Mouse (Mus musculus) hindbrain, embryonic 12.5 days (tissue): Measurements from ENCODE around the gene Naif1. TPM values are rescaled to one million over a fixed set of nuclear protein-coding genes. Genes with fewer than 3 reads are reported as not detected.

ENCODE experiments used
- ATAC-seq: fragments of 200-750 bp; cut with Nextera tagmentation; 2 replicates; pipeline ENCODE4 v1.8.0; 2017; ENCODE audit warnings: moderate TSS enrichment; ENCODE audit not compliant: low FRiP score
- H3K27ac ChIP-seq: fragments of 300-500 bp; sonication (generic); 2 replicates; pipeline ENCODE4 v1.5.1; 2016; ENCODE audit warnings: mild to moderate bottlenecking
- H3K27me3 ChIP-seq: fragments of 300-500 bp; sonication (generic); 2 replicates; pipeline ENCODE4 v1.6.1; 2016; ENCODE audit warnings: mild to moderate bottlenecking
- H3K36me3 ChIP-seq: fragments of 300-500 bp; sonication (generic); 2 replicates; pipeline ENCODE4 v1.6.1; 2016; ENCODE audit warnings: mild to moderate bottlenecking
- H3K4me1 ChIP-seq: fragments of 300-500 bp; sonication (generic); 2 replicates; pipeline ENCODE4 v1.6.1; 2016
- H3K4me2 ChIP-seq: fragments of 300-500 bp; sonication (generic); replicated peaks from 2 replicates; pipeline ENCODE4 v1.6.1; 2016; ENCODE audit warnings: mild to moderate bottlenecking
- H3K4me3 ChIP-seq: fragments of 300-500 bp; sonication (generic); 2 replicates; pipeline ENCODE4 v1.5.1; 2016; ENCODE audit warnings: mild to moderate bottlenecking
- H3K9ac ChIP-seq: fragments of 300-500 bp; sonication (generic); 2 replicates; pipeline ENCODE4 v1.6.1; 2016; ENCODE audit warnings: mild to moderate bottlenecking, moderate library complexity
- H3K9me3 ChIP-seq: fragments of 300-500 bp; sonication (generic); replicated peaks from 2 replicates; pipeline ENCODE4 v1.6.1; 2016; ENCODE audit warnings: mild to moderate bottlenecking
- WGBS: fragments of 180-500 bp; shearing (Covaris S2); methylation state at CpG from one replicate; pipeline ENCODE4 v1.1.7; 2016; 5-methylcytosine and 5-hydroxymethylcytosine counted together
- polyA plus RNA-seq: library from polyadenylated mRNA; unstranded; fragments of >200 nt; fragmentation: Nextera tagmentation; extraction: Ambion mirVana; gene quantifications from 2 replicates; pipeline ENCODE4 v1.2.1, GENCODE M21; 2016

Gene Naif1
- polyA plus RNA-seq, 1 experiment from 2014 or later = 5.9 TPM

GRCm38 (mm10) chr2:32430701-32431676, 19.3 kb upstream of the Naif1 start:
- Histone ChIP-seq H3K9ac (peak overlapping the region; percentile 77), H3K9me3 (no peaks in the 10 kb centered on the region), H3K4me1 (peaks cover 48% of the 10 kb centered on the region), H3K27me3 (no peaks in the 10 kb centered on the region), H3K4me2 (peak overlapping the region; percentile 89), H3K36me3 (no peaks in the 10 kb centered on the region), H3K4me3 (peak overlapping the region; percentile 47), H3K27ac (peak overlapping the region; percentile 92)
- ATAC-seq = peak; percentile 97
- 9% methylated on average over 18 of the region's 18 CpGs for WGBS

- no peak overlapping the region for H3K4me2 ChIP-seq
- no peak for ATAC-seq
These were observed 13.4 kb upstream of the Naif1 start for GRCm38 (mm10) chr2:32436686-32437372.

DNA sequence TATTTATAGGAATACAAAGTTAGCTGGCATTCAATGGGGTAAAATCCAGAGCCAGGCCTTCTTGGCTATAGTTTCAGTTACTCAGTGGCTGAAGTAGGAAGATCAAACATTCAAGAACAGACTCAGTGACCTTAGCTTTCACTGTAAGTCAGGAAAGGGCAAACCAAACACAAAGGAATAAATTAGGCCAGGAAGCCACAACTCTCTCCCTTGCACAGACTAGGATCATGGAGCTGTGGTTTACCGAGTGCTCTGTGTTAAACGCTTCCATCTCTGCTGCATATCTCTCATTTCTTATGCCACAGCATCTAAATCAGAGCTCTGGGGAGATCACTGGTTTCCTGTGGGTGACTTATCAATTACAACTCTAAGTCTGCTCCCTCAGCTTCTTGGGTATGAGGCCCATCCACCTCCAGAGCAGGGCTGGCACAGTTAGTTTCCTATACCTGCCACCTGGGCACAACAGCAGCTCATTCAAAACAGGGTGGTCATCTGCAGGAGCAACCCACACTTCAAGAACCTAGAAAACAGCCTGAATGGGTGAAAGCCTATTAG, 12.6 kb upstream of the Naif1 start:
- ATAC-seq = no peak
- no peaks in the 10 kb centered on the region for H3K27me3 ChIP-seq
- H3K9me3 ChIP-seq = no peaks in the 10 kb centered on the region
- H3K4me1 ChIP-seq = peaks cover 39% of the 10 kb centered on the region
- no peaks in the 10 kb centered on the region for H3K36me3 ChIP-seq
- WGBS = 64% methylated on average over 2 of the region's 2 CpGs
- no peak overlapping the region for H3K4me2 ChIP-seq
- peak overlapping the region; percentile 72 for H3K27ac ChIP-seq
- no peak overlapping the region for H3K9ac ChIP-seq
- no peak overlapping the region for H3K4me3 ChIP-seq

More at GRCm38 (mm10) chr2:32436686-32437372, 13.4 kb upstream of the Naif1 start:
- no peak overlapping the region for H3K4me3 ChIP-seq
- H3K9ac ChIP-seq = no peak overlapping the region
- peak overlapping the region; percentile 72 for H3K27ac ChIP-seq
- no peaks in the 10 kb centered on the region for H3K9me3 ChIP-seq
- 54% methylated on average over 3 of the region's 3 CpGs for WGBS
- H3K27me3 ChIP-seq = no peaks in the 10 kb centered on the region
- peaks cover 40% of the 10 kb centered on the region for H3K4me1 ChIP-seq
- no peaks in the 10 kb centered on the region for H3K36me3 ChIP-seq

DNA sequence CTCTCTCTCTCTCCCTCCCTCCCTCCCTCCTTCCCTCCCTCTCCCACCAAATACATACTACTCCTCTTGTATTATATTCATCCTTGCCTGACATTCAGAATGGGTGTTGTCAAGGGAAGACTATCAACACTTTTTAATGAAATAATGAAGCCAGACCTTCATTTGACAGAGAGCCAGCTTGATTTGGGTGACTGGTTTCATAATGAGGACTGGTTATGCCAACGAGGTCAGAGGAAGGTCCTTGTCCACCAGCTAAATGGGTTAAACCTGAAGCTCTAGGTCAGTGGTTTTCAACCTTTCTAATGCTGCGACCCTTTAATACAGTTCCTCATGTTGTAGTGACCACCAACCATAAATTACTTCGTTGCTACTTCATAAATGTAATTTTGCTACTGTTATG, 11.5 kb upstream of the Naif1 start:
- WGBS = 82% methylated on average over 3 of the region's 3 CpGs
- no peak overlapping the region for H3K27ac ChIP-seq
- H3K4me1 ChIP-seq = peaks cover 39% of the 10 kb centered on the region
- no peak overlapping the region for H3K4me2 ChIP-seq
- H3K27me3 ChIP-seq = no peaks in the 10 kb centered on the region
- no peak for ATAC-seq
- H3K9me3 ChIP-seq = no peaks in the 10 kb centered on the region
- no peak overlapping the region for H3K4me3 ChIP-seq
- H3K36me3 ChIP-seq = no peaks in the 10 kb centered on the region
- no peak overlapping the region for H3K9ac ChIP-seq

GRCm38 (mm10) chr2:32439177-32439576, 11.1 kb upstream of the Naif1 start:
- Histone ChIP-seq H3K9me3 (no peaks in the 10 kb centered on the region), H3K9ac (no peak overlapping the region), H3K4me1 (peaks cover 39% of the 10 kb centered on the region), H3K4me3 (no peak overlapping the region), H3K27ac (0 out of 2 replicates have a peak overlapping the region, but pooled peaks have one; percentile 45), H3K4me2 (no peak overlapping the region), H3K27me3 (no peaks in the 10 kb centered on the region), H3K36me3 (no peaks in the 10 kb centered on the region)
- ATAC-seq = no peak
- WGBS = 51% methylated on average over 6 of the region's 6 CpGs

DNA sequence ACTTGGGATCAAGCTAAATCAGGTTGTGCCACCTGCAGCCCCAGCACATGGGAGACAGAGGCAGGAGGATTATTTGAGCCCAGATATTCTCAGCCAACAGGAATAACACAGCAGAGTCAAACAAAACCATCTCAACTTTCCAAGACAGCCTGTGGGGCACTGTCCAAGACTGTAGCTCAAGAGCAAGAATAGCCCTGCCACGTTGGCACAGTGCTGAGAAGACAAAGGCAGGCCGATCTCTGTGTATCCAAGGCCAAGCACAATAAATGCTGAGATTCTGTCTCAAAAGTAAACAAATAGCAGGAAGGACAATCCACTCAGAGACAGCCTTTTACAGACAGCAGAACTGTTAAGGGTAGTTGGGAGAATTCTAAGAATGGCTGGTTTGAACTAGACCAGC, 10.1 kb upstream of the Naif1 start:
- Histone ChIP-seq H3K27ac (peak overlapping the region; percentile 40), H3K9ac (no peak overlapping the region), H3K27me3 (no peaks in the 10 kb centered on the region), H3K36me3 (no peaks in the 10 kb centered on the region; the same call in 1 of the 2 replicates), H3K4me3 (no peak overlapping the region), H3K9me3 (no peaks in the 10 kb centered on the region), H3K4me1 (peaks cover 39% of the 10 kb centered on the region), H3K4me2 (no peak overlapping the region)
- no peak for ATAC-seq
- 59% methylated on average over 2 of the region's 2 CpGs for WGBS

GRCm38 (mm10) chr2:32440632-32441031, 9.6 kb upstream of the Naif1 start:
- Histone ChIP-seq H3K9me3 (no peaks in the 10 kb centered on the region), H3K4me1 (peaks cover 39% of the 10 kb centered on the region), H3K27me3 (no peaks in the 10 kb centered on the region), H3K4me3 (no peak overlapping the region), H3K27ac (no peak overlapping the region), H3K9ac (no peak overlapping the region), H3K4me2 (no peak overlapping the region), H3K36me3 (peaks cover 1% of the 10 kb centered on the region; the same call in 1 of the 2 replicates)
- no peak for ATAC-seq
- WGBS = 74% methylated on average over 1 of the region's 1 CpGs

DNA sequence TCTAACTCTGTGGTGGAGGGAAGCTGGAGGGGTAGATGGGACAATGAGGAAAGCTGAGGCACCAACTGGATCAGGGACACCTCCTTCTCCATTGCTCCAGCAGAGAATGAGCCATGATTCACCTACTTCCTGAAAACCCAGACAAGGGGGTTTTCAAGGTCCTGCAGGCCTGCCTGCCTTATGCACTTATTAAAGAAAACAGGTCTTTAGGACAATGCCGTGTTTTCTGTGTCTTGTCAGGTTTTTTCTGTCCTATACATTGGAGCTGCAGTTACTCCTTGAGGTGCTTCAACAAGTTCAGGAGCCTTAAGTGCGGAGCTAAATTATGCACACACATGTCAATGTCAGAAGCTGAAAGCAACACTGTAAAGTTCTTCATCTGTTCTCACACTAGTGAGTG, 8.7 kb upstream of the Naif1 start:
- Histone ChIP-seq H3K9me3 (no peaks in the 10 kb centered on the region), H3K27ac (no peak overlapping the region), H3K27me3 (no peaks in the 10 kb centered on the region), H3K9ac (no peak overlapping the region), H3K4me1 (peaks cover 33% of the 10 kb centered on the region), H3K4me2 (no peak overlapping the region), H3K36me3 (peaks cover 2% of the 10 kb centered on the region; the same call in 1 of the 2 replicates), H3K4me3 (no peak overlapping the region)
- WGBS = 97% methylated on average over 2 of the region's 2 CpGs
- no peak for ATAC-seq

DNA sequence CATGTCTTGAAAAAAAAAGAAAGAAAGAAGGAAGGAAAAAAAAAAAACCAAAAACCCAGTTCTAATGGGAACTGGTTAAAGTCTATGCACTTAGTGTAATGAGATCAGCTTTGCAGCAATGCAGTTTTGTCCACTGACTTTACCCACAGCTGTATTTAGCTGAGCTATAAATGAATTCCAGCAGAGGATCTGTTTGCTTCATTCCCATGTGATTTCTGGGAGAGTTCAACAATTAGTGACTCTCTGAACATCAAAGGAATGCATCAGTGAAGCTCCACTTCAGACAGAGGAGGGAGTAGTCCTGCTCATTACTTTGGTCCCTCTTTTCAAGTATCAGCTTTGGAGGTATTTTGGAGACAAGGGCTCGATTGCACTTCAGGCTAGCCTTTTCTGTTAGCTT, 4.7 kb upstream of the Naif1 start:
- Histone ChIP-seq H3K27me3 (no peaks in the 10 kb centered on the region), H3K4me2 (no peak overlapping the region), H3K4me3 (no peak overlapping the region), H3K9me3 (no peaks in the 10 kb centered on the region), H3K4me1 (peaks cover 18% of the 10 kb centered on the region), H3K27ac (no peak overlapping the region), H3K36me3 (peaks cover 2% of the 10 kb centered on the region; the same call in 1 of the 2 replicates), H3K9ac (no peak overlapping the region)
- ATAC-seq = no peak
- WGBS = 86% methylated on average over 1 of the region's 1 CpGs

- ATAC-seq = no peak
- Histone ChIP-seq H3K9ac (no peak overlapping the region), H3K27ac (no peak overlapping the region), H3K4me1 (peaks cover 16% of the 10 kb centered on the region), H3K36me3 (peaks cover 2% of the 10 kb centered on the region; the same call in 1 of the 2 replicates), H3K4me3 (no peak overlapping the region), H3K9me3 (no peaks in the 10 kb centered on the region), H3K27me3 (no peaks in the 10 kb centered on the region), H3K4me2 (no peak overlapping the region)
- WGBS = 77% methylated on average over 9 of the region's 9 CpGs
These were observed 2.9 kb upstream of the Naif1 start for GRCm38 (mm10) chr2:32447264-32447936.

DNA sequence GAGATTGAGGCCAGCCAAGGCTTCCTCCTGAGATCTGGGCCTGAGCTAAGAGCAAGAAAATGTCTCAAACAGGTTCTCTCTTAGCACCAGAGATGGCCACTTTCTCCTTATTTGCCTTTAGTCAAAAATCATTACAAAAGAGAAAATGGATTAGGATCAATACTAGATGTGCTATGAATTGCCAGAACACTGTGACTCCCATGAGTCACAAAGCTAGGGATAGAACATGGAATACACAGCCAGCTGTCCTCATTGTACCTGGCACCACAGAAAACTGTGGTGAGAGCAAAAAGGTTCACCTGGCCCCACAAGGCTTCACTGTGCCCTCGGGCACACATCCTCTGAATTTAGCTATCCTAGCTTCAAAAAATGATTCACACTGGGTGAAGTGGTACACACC, 1.8 kb upstream of the Naif1 start:
- no peak for ATAC-seq
- H3K4me3 ChIP-seq = no peak overlapping the region
- no peak overlapping the region for H3K9ac ChIP-seq
- H3K4me1 ChIP-seq = peaks cover 27% of the 10 kb centered on the region
- H3K9me3 ChIP-seq = no peaks in the 10 kb centered on the region
- H3K4me2 ChIP-seq = no peak overlapping the region
- no peaks in the 10 kb centered on the region for H3K27me3 ChIP-seq
- peaks cover 2% of the 10 kb centered on the region; the same call in 1 of the 2 replicates for H3K36me3 ChIP-seq
- H3K27ac ChIP-seq = no peak overlapping the region
- WGBS = 90% methylated on average over 1 of the region's 1 CpGs
